In the genomic region with DNA sequence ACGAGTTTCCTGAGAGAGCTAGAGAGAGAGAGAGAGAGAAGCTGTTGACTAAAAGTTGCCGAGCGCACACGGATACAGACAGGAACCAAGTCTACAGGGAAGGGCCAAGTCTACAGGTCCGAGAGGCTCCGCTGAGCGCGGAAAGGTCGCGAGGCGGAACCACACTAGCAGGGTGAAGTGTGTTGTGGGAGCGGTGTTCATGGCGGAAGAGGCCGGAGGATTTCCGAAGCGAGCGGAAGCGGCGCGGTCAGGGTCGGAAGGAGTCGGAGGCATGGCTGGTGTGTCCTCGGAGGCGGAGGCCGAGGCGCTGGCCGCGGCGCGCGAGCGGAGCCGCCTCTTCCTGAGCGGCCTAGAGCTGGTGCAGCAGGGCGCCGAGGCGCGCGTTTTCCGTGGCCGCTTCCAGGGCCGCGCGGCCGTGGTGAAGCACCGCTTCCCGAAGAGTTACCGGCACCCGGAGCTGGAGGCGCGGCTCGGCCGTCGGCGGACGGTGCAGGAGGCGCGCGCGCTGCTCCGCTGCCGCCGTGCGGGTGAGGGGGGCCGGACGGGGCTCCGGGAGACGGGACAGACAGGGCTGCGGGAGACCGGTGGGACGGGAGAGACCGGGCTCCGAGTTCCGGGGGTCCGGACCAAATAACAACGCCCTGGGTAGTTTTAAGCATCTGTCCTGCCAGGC, we compare ENCODE assay signal across 8 mouse cellular contexts. TPM values are rescaled to one million over a fixed set of nuclear protein-coding genes. Genes with fewer than 3 reads are reported as not detected.
A peak's percentile ranks its signal among the peaks of the same experiment; 100 is the strongest.
DNase-seq lines count a peak whose midpoint lies in the region; ATAC-seq and TF ChIP-seq lines count a peak whose summit lies in the region.
"Not testable (repeated sequence)": the region's sequence is repeated elsewhere in the genome, so short reads cannot be mapped to it uniquely, and the experiment has no call there.

No protein-coding gene starts in this region.

- peak overlapping the region; percentile 87 for H3K4me3 ChIP-seq in hindbrain, embryonic 15.5 days
- peak overlapping the region; percentile 64 for H3K4me3 ChIP-seq in left cerebral cortex, adult 2 months

- TF ChIP-seq CTCF in left cerebral cortex, adult 2 months (IDR thresholded peaks at IDR 0.05): not testable (repeated sequence)

- peak; percentile 92 for ATAC-seq in hindbrain, embryonic 15.5 days (ENCODE audit: low FRiP score, low read depth)
- peak; percentile 100 for ATAC-seq in megakaryocyte, adult 5-6 weeks (ENCODE audit: poor library complexity, severe bottlenecking)

- peak overlapping the region; percentile 80 for H3K9ac ChIP-seq in hindbrain, embryonic 15.5 days

- WGBS in hindbrain, embryonic 15.5 days: under 1% methylated on average over 57 of the region's 76 CpGs

- peak; percentile 83 for DNase-seq in R1 (ENCODE audit: low read depth, low spot score)
- DNase-seq in cerebellum, postnatal 36 days: peak; percentile 86 to 87
- peak; percentile 85 to 86 for DNase-seq in frontal cortex, postnatal 36 days (ENCODE audit: low spot score in 2 of 2)
- DNase-seq in left cerebral cortex, adult 2 months (ENCODE audit: extremely low spot score in 1 of 2, low spot score in 2 of 2): peak; percentile 81 to 84
- peak; percentile 82 to 88 for DNase-seq in right cerebral cortex, adult 2 months (ENCODE audit: low spot score in 2 of 2)
- DNase-seq in urinary bladder, postnatal 10 days (ENCODE audit: low spot score): peak; percentile 37

- peaks cover 22% of the 10 kb centered on the region for H3K36me3 ChIP-seq in hindbrain, embryonic 15.5 days

- H3K4me1 ChIP-seq in hindbrain, embryonic 15.5 days (replicated peaks): peaks cover 19% of the 10 kb centered on the region

- peak overlapping the region; percentile 76 for H3K27ac ChIP-seq in hindbrain, embryonic 15.5 days (replicated peaks)
- peak overlapping the region; percentile 80 for H3K27ac ChIP-seq in left cerebral cortex, adult 2 months

- H3K27me3 ChIP-seq in hindbrain, embryonic 15.5 days: not testable (repeated sequence)

- intact Hi-C loops in left cerebral cortex, adult 2 months (cut with DNase I): not testable (repeated sequence)

- peak overlapping the region; percentile 72 for H3K4me2 ChIP-seq in hindbrain, embryonic 15.5 days

- H3K9me3 ChIP-seq in hindbrain, embryonic 15.5 days: not testable (repeated sequence)

RNA-seq across cellular contexts. Expression of a gene that starts 1.3 kb away (rescaled TPM):
- polyA plus RNA-seq in hindbrain, embryonic 15.5 days (2015; fragmentation: Nextera tagmentation; extraction: Ambion mirVana): 9.5 and 10.9 TPM in 2 replicates
- total RNA-seq in left cerebral cortex, adult 2 months (2021): 1 to 10 TPM; 5.3 to 6.4 TPM
- total RNA-seq in megakaryocyte, adult 5-6 weeks (2015): 2.1 and 4.5 TPM in 2 replicates
- 1.5 and 2.0 TPM in 2 replicates for total RNA-seq in megakaryocyte, adult 5-6 weeks (2017)

RNA-seq across cellular contexts. Expression of a gene that starts 11.7 kb away (rescaled TPM):
- 4.6 and 5.6 TPM in 2 replicates for polyA plus RNA-seq in hindbrain, embryonic 15.5 days (2015; fragmentation: Nextera tagmentation; extraction: Ambion mirVana)
- total RNA-seq in left cerebral cortex, adult 2 months (2021): 10 to 100 TPM; 62.3 to 66.2 TPM
- 13.0 and 13.9 TPM in 2 replicates for total RNA-seq in megakaryocyte, adult 5-6 weeks (2015)
- total RNA-seq in megakaryocyte, adult 5-6 weeks (2017): 11.5 and 18.7 TPM in 2 replicates

Comparison
In these comparisons a context has a peak if more than half of its experiments do, and no peak if none do; other contexts are left out.
1. Peak in every context shown above with its lines: DNase-seq, ATAC-seq, H3K4me3 ChIP-seq and H3K27ac ChIP-seq.